Mouse (Mus musculus): ENCODE data around the gene Gosr1.
"Not testable (repeated sequence)": the region's sequence is repeated elsewhere in the genome, so short reads cannot be mapped to it uniquely, and the experiment has no call there.

The Gosr1 gene

DNA sequence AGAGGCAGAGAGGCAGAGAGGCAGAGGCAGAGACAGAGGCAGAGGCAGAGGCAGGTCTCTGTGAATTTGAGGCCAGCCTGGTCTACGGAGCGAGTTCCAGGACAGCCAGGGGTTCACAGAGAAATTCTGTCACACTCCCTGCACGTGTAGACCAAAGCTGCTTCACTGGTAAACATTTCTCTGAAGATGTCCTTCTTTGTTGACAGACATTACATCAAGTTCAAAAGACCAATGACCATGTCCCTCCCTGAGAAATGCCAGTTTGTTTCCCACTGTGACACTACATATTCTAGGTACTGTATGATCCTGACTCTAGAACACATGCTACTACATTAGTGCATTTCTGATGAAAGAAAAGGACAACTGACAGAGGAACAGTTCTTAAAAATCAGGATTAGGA lies 32.7 kb downstream of the Gosr1 start:
- no peak for DNase-seq

DNA sequence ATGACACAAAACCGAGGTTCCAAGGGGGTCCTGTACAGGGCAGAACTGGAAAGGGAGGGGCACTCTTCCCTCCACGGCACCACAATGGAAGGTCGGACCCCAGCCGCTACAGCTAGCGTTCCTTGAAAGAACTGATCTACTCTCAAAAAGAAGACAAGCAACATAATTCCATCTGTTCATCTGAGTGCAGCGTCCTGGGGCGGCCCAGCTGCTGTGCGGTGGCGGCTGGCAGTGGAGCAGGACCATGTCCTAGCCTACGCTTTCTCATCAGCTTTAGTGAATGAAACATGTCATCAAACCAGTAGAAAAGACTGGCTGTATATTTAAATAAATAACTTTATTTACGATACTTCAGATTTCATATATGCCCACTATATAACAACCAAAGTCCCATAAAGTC lies 35.3 kb downstream of the Gosr1 start:
- DNase-seq = no peak

DNA sequence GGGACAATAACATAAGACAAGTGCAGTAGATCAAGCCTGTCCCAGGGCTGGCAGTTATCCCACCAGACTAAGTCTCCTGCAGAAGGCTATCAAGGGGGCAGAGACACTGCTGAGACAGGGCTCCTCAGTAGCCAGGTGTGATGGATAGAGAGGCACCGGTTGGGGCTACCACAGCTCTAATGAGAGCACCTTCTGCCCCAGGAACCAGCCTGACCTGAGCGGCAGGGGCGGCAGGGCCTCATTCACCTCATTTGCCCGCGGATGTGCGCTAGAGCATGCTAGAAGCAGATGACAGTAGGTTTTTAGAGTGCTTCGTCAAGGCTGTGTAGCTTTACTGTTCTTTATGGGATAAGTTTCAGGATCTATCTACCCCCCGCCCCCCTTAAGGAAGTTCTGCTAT lies 39.5 kb downstream of the Gosr1 start:
- DNase-seq = no peak

DNA sequence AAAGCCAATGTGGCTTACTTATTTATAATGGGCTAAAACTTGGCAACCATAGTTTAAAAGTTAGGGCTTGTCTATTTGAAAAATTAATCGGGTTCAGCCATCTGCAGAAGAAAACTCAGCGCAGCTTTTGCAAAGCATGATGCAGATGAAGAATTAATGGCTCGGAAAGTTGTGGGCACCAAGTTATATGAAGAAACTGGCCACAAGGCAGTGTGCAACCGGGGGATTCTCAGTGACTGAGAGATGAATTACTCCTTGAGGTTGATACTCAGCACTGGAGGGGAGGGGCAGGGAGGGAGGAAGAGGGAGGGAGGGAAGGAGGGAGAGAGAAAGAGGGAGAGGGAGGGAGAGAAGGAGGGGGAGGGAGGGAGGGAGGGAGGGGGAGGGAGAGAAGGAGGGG lies 46.4 kb downstream of the Gosr1 start:
- DNase-seq = no peak

GRCm38 (mm10) chr11:76709625-76710452 lies 53.5 kb downstream of the Gosr1 start:
- DNase-seq = peak; percentile 67

GRCm38 (mm10) chr11:76708881-76709280 lies 54.5 kb downstream of the Gosr1 start:
- DNase-seq = peak; percentile 31

GRCm38 (mm10) chr11:76708066-76708465 lies 55.3 kb downstream of the Gosr1 start:
- peak; percentile 23 for DNase-seq

DNA sequence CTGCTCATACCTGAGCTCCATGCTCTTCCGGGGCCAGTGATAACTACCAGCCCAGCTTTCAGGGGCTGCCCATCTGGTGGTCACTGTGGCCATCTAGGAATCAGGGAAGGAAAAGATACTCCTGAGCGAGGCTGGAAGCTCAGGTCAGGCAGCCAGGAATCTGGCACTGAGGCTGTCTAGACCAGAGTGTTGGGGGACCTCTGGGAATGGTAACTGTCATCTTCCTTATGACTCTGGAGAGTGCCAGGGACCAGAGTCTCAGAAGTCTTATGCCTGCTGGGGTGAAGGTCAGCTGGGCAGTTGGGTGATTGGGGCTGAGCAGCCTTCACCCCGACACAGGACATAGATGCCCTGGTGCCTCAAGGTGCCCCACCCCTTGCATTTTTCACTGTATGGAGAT lies 55.7 kb downstream of the Gosr1 start:
- no peak for DNase-seq

GRCm38 (mm10) chr11:76699626-76700025 lies 63.8 kb downstream of the Gosr1 start:
- no peak for DNase-seq

DNA sequence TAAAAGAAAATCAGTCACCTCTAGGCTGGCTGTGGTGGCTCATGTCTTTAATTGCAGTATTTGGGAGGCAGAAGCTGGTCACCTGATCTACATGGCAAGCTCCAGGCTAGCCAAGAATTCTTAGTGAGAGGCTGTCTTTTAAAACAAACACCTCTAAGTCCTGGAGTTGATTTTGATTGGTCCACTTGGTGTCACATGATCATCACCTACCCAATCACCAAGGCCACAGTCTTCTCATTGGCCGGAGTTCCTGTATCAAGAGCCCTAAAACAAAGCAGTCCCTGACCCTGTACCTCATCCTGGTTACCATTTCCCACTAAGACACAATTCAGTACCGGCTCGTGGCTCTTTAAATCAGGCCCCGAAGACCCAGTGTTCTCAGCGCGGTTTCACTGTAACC lies 67.6 kb downstream of the Gosr1 start:
- peak; percentile 18 for DNase-seq

GRCm38 (mm10) chr11:76692096-76692495 lies 71.3 kb downstream of the Gosr1 start:
- DNase-seq = no peak

- no peak for DNase-seq
Measured at GRCm38 (mm10) chr11:76685604-76686003, 77.8 kb downstream of the Gosr1 start.

DNA sequence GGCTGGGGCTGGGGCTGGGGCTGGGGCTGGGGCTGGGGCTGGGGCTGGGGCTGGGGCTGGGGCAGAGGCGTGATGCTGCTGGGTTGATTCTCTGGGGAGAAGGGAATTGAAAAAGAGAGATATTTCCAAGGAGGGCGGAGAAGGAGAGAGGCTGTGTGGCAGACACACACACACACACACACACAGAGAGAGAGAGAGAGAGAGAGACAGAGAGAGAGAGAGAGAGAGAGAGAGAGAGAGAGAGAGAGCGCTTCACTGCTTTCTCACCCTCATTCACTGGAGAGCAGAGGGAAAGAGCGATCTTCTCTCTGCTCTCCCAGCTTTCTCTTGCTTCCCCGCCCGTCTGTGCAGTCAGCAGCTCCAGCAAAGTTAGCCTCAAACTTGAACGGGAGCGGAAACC lies 83.9 kb downstream of the Gosr1 start, which contains the start of gene Trarg1:
Trarg1 (plus strand) TSS at position 301 of the 400 bp plus-strand sequence.
- DNase-seq = not testable (repeated sequence)

All from lung, postnatal 36 days (tissue).